Mouse (Mus musculus) layer of hippocampus, adult 9-11 months (tissue): ENCODE results near the gene Prkn.
A peak's percentile ranks its signal among the peaks of the same experiment; 100 is the strongest.

ENCODE experiments used
- DNase-seq: peaks from one replicate; pipeline ENCODE4 v3.0.0; 2022

Gene Prkn

DNA sequence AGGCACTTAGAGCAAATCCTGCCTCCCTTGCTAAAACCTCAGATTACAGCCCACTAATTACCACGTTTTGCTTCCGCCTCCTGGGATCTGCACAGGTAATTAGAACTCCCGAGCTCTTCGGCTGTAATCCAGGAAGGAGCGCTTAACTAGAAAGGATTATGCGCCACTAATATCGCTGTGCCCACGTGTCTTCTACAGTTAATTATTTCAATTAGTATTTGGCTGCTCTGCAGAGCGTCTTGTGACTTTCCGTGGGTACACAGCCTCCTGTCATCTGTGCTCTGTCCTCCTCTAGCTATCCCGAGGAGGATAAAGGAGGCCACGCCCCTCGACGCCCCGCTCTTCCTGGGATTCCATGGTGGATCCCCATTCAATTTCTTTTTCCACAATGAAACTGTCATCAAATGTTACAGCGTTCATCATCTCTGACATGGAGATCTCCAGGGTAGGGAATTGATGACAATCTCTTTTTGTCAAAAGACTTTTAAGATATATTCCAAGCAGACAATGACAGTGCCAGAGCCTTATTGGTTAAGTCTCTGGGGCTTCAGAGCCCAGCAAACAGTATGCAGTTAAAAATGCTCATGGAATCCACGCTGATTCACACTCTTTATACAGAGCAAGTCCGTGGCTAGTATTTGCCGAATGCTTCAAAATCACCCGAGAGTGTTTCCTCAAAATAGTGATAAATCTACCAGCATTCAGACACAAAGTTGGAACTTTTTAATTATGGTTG, 824.6 kb downstream of the Prkn start:
- DNase-seq = peak; percentile 25

- DNase-seq = peak; percentile 38
Measured at GRCm38 (mm10) chr17:11679716-11680115, 839.5 kb downstream of the Prkn start.

- no peak for DNase-seq
Measured at GRCm38 (mm10) chr17:11680456-11680855, 840.3 kb downstream of the Prkn start.

GRCm38 (mm10) chr17:11681825-11682372, 841.7 kb downstream of the Prkn start:
- DNase-seq = peak; percentile 24

- DNase-seq = no peak
Measured at GRCm38 (mm10) chr17:11705005-11705404, 864.8 kb downstream of the Prkn start.

- no peak for DNase-seq
Measured at GRCm38 (mm10) chr17:11705761-11706160, 865.6 kb downstream of the Prkn start.

GRCm38 (mm10) chr17:11712066-11712465, 871.9 kb downstream of the Prkn start:
- no peak for DNase-seq

DNA sequence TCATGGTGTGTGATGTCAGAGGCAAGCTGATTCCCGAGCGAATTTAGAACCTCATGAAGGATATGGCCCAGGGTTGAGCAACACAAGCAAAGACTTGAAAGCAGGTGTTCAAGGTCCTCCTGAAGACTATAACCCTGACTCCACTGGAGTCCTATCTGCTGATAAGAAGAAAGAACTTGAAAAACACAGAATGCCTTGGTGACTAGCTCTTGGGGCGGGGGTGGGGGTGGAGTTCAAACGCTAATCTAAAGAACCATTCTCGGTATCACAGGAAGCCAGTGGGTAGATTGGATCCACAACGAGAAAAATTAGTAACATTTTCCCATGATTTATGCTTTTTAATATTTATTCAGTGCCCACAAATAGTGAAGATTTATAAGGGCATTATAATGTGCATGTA, 879.6 kb downstream of the Prkn start:
- DNase-seq = no peak

DNA sequence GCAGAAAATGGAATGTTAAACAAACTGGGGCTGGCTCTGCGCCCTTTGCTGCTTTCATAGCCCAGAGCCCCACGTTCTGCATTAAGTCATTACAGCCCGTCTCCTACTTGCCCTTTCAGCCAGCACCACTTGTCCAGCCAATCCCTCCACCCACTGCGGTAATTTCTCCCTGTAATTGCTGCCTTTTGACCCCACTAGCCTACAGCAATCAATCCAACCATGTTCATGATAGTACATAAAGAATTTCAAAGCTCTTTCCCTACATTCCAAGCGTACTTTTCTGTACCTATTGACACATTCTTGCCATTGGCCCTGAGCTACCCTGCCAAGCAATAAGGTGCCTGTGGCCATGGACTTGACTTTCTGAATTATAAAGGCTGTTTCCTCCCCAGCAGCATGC, 881.7 kb downstream of the Prkn start:
- no peak for DNase-seq

DNA sequence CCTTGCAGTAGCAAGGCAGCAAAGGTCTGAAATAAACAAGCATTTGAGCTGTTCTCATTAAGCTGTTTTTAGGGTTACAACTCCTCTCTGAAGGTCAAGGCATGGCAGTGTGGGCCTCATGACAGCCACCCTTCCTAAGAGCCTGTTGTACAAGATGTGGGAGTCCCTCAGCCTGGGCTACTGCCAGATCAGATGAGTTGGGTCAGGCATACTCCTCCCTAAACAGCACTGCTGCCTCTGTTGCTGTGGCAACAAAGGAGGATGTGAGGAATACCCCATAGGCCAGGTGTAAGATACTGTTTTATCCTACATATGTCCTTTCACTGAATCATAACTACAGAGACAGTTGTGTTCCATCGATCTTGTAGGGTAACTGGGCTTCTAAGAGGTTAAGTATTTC, 882.3 kb downstream of the Prkn start:
- DNase-seq = no peak

GRCm38 (mm10) chr17:11724135-11724534, 884.0 kb downstream of the Prkn start:
- DNase-seq = no peak

- DNase-seq = no peak
Measured at GRCm38 (mm10) chr17:11727101-11727500, 886.9 kb downstream of the Prkn start.

GRCm38 (mm10) chr17:11728294-11728693, 888.1 kb downstream of the Prkn start:
- no peak for DNase-seq

DNA sequence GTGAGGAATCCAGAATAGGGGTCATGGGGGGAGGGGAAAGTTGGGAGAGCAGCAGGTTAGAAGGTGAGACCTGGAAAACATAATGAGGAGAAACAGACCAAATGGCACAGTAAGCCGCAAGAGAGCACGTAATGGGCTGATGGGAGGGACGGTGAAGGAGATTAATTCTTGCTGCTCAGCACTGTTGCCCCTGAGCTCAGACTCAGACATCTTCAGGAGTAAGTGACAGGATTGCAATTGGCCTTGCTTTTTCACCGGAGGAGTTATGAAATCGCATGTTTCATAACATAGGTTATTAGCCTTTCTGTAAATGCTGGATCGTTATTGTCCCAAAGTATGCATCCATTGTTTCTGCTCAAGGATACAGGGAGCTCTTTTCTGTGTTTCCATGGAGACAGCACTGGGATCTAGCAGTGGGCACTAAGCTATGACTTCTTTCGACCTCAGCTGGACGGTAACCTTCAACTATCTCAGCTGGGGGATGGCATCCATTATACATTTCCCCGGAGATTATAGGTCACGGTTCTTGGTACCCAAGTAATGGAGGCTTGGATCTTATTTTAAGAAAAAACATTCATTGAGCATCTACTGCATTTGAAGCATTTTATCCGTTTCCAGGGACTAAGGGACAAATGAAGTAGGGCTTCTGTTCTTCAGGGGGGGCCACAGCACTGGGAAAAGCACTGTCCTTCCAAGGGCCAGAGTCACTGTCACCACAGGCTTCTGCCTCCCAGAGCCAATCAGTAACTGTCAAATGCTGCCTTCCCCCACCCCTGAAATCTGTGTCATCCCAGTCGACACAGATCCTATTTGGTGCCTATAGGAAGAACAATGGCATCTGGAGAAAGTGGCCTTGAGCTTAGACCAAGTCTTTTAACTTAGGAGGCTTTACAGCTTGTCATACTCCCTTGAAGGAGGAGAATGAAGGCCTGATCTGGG, 890.7 kb downstream of the Prkn start:
- no peak for DNase-seq

GRCm38 (mm10) chr17:11735158-11735877, 895.1 kb downstream of the Prkn start:
- no peak for DNase-seq

GRCm38 (mm10) chr17:11736531-11736930, 896.3 kb downstream of the Prkn start:
- DNase-seq = no peak

DNA sequence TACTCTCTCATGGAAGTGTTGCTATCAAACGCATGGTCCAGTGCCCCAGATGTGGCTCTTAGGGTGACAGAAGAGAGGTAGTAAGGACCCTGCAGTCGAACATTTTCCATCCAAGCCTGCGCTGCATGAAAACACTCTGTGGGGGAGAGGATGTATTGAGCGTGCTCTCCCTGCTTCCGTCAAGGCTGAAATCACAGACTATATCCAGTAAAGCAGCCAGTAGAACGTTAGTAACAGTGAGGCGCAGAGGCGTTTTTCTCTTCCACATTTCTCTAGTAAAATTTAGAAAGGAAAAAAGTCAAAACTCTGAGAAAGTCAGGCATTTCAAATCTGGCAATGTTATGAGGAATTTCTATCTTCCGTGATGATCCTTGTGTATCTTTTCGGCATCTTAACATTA, 897.7 kb downstream of the Prkn start:
- DNase-seq = no peak

DNA sequence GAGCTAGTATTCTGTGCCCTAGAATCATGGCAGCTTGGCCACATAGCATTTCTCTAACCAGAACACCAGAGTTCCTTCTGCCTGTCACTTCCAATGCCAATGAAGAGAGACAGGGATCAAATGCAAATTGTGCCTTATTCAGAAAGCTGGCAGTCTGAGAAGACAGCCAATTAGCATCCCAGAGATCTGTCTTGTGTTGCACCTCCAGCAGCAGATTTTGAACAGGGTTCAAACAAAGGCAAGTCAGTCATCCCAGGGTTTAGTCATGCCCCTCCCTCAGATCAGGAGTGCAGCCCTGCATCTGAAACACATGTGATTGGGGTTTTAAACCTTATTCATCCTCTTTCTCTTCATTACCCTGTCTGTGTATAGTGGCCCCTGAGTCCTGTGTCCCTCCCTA, 900.5 kb downstream of the Prkn start:
- DNase-seq = no peak

DNA sequence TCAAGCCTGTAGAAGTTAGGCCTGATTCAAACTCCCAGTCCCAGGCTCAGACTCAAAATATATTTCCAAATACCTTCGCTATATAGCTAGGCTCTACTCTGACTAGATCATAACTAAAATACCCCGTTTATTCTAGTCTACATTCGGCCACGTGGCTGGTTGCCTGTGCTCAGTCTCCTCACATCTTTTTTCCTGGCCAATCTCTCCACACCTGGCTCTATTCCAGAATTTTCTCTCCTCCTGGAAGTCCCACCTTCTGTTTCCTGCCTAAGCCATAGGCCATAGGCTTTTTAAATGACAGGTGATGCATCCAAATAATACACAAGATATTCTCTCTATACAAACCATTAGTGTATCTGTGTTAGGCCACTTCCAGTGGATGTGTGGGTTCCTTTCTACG, 901.0 kb downstream of the Prkn start:
- DNase-seq = no peak

DNA sequence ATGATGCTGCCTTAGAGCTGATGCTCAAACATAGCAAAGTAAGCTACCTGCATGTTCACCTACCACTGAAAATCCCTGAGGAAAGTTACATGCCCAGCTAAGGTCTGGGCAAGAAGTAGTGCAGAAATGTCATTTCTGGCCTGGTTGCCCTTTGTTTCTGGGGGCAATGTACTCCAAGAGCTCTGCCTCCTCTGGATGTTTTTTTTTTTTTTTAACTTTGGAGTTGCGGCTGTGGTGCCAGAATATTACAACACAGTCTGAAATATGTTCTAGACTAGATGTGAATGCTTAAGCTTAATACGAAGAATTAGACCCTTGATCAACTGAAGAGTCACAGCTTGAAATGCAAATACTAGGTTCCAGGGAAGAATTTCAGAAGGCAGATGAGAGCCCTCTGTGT, 911.1 kb downstream of the Prkn start:
- DNase-seq = no peak

GRCm38 (mm10) chr17:11752686-11753085, 912.5 kb downstream of the Prkn start:
- no peak for DNase-seq

DNA sequence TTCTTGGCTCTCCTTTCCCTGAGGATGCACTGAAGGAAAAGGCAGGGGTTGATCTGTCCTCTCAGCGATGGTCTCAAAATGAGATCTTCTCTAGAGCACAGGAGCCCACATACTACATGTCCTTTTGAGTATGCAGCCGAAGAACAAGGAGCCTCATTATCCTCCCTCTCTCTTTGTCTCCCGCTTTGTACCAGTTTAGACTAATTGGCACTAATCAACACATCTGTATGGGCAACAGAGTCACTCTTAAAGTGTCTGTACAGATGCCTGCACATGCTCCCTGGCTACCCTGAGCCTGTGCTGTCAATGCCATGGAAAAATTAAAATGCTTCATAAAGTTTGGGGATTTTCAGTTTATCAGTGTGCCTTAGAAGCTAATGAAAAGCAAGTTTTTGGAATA, 924.9 kb downstream of the Prkn start:
- no peak for DNase-seq

- no peak for DNase-seq
Measured at GRCm38 (mm10) chr17:11765581-11765980, 925.4 kb downstream of the Prkn start.
